Mouse (Mus musculus) testis, adult 2 months (tissue): ENCODE measurements around the gene Cacna1e. TPM values are rescaled to one million over a fixed set of nuclear protein-coding genes. Genes with fewer than 3 reads are reported as not detected.

Source experiments
- H3K27ac ChIP-seq: fragments of 200-500 bp; 2 replicates; pipeline ENCODE4 v1.5.1; 2012; ENCODE audit warnings: low read depth, low read length; ENCODE audit not compliant: control insufficient read depth, insufficient read depth
- H3K27me3 ChIP-seq: fragments of 200-500 bp; 2 replicates; pipeline ENCODE4 v1.6.1; 2012; ENCODE audit warnings: mild to moderate bottlenecking, low read length, moderate library complexity; ENCODE audit not compliant: control insufficient read depth, insufficient read depth
- H3K36me3 ChIP-seq: fragments of 200-500 bp; 2 replicates; pipeline ENCODE4 v1.6.1; 2012; ENCODE audit warnings: mild to moderate bottlenecking, low read length; ENCODE audit not compliant: control insufficient read depth, insufficient read depth
- H3K4me1 ChIP-seq: fragments of 200-500 bp; 2 replicates; pipeline ENCODE4 v1.6.1; 2012; ENCODE audit warnings: low read length; ENCODE audit not compliant: control insufficient read depth, insufficient read depth
- H3K4me3 ChIP-seq: fragments of 200-500 bp; 2 replicates; pipeline ENCODE4 v1.5.1; 2012; ENCODE audit warnings: low read depth, mild to moderate bottlenecking, low read length, moderate library complexity, mixed read lengths; ENCODE audit not compliant: control insufficient read depth
- CTCF ChIP-seq: fragments of 200-500 bp; IDR thresholded peaks from 2 replicates; pipeline ENCODE4 v1.5.1; 2012; ENCODE audit warnings: low read depth, mild to moderate bottlenecking, inconsistent platforms, low read length, moderate library complexity; ENCODE audit not compliant: control insufficient read depth, insufficient read depth, insufficient replicate concordance
- POLR2A ChIP-seq: fragments of 200-500 bp; IDR thresholded peaks from 2 replicates; pipeline ENCODE4 v1.6.1; 2012; ENCODE audit warnings: low read depth, mild to moderate bottlenecking, inconsistent platforms, low read length, moderate library complexity; ENCODE audit not compliant: control insufficient read depth
- polyA plus RNA-seq: library from polyadenylated mRNA; depleted of rRNA; stranded (reverse); fragments of >200 nt; gene quantifications from 2 replicates; pipeline ENCODE4 v1.2.3, GENCODE M21; 2012

Gene Cacna1e
- polyA plus RNA-seq, 1 experiment, result 1.0 TPM

DNA sequence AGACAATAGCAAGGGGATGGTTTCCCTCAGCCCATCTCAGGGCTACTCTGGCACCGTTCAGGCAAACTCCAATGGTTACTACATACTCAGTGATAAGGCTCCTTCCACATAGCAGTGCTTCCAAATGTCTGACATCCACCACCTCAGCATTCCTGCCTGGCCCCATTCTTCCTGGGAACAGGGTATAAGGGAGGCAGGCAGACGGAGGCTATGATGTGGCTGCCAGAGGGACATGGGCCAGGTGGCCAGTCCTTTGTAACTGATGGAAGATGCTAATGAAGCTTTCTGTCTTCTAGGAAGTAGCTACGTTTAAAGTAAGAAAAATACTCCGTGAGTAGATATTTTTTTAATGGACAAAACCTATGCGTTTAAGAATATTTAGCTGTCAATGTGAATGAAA lies 3.7 kb upstream of the Cacna1e start:
- Histone ChIP-seq H3K27ac (no peak overlapping the region), H3K4me3 (no peak overlapping the region), H3K36me3 (no peaks in the 10 kb centered on the region), H3K27me3 (peaks cover 3% of the 10 kb centered on the region; the same call in 1 of the 2 replicates), H3K4me1 (peaks cover 5% of the 10 kb centered on the region)
- TF ChIP-seq CTCF (no peak), POLR2A (no peak)

DNA sequence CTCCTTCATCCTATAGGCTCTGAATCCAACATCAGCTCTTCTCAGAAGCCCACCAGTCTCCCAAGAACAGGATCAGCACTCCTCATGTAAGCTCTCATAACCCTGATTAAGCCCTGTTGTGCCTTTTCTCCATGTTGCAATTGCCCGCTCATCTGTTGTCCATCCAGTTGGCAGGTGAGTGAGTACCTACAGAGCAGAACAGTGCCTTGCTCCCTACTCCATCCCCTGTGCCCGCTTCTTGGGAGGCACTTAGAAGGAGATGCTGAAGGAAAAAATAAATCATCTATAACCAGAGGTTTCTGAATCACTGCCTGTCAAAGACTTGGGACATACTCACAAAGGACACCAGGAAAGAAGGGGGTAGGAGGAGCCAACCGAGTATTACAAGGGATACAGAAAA lies 3.2 kb upstream of the Cacna1e start:
- peaks cover 3% of the 10 kb centered on the region; the same call in 1 of the 2 replicates for H3K27me3 ChIP-seq
- no peak overlapping the region for H3K27ac ChIP-seq
- H3K4me1 ChIP-seq, result peaks cover 5% of the 10 kb centered on the region
- TF ChIP-seq POLR2A (no peak), CTCF (no peak)
- no peaks in the 10 kb centered on the region for H3K36me3 ChIP-seq
- no peak overlapping the region for H3K4me3 ChIP-seq

DNA sequence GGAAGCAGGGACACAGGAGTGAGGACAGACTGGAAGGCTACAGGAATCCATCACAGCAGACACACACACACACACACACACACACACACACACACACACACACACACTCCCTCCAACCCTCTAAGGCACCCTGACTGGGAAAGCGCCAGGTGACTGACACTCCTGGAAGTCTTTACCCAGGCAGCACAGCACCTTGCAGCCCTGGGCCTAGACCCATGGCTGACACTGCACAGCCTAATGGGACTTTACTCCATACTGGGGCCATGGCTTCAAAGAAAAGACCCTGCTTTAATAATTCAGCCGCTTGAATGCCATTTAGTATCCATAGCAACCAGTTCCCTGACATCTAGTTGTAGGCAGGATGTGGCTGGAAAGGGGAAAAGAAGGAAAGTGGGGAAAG lies 2.3 kb upstream of the Cacna1e start:
- Histone ChIP-seq H3K36me3 (no peaks in the 10 kb centered on the region), H3K4me1 (peaks cover 5% of the 10 kb centered on the region), H3K4me3 (no peak overlapping the region), H3K27me3 (peaks cover 3% of the 10 kb centered on the region; the same call in 1 of the 2 replicates), H3K27ac (no peak overlapping the region)
- TF ChIP-seq CTCF, result no peak
- TF ChIP-seq POLR2A, result no peak

DNA sequence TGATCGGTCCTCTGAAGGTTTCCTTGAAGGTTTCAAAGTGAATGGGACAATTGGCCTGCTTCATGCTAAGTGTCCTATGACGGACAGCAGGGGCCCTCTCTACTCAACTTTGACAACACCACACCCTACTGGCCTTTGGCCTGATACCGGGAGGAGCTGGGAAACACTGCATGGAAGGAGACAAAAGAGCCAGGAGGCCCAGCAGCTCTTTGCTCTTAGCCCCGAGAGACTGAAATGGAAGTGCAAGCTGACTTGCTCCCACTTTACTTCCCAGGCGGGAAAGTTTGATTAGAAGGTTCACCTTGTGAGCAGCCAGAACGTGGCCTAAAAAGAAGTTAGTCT lies 877 bp upstream of the Cacna1e start:
- no peak overlapping the region for H3K27ac ChIP-seq
- TF ChIP-seq CTCF (no peak), POLR2A (no peak)
- H3K4me3 ChIP-seq, result no peak overlapping the region
- peaks cover 5% of the 10 kb centered on the region for H3K4me1 ChIP-seq
- peaks cover 3% of the 10 kb centered on the region; the same call in 1 of the 2 replicates for H3K27me3 ChIP-seq
- no peaks in the 10 kb centered on the region for H3K36me3 ChIP-seq

DNA sequence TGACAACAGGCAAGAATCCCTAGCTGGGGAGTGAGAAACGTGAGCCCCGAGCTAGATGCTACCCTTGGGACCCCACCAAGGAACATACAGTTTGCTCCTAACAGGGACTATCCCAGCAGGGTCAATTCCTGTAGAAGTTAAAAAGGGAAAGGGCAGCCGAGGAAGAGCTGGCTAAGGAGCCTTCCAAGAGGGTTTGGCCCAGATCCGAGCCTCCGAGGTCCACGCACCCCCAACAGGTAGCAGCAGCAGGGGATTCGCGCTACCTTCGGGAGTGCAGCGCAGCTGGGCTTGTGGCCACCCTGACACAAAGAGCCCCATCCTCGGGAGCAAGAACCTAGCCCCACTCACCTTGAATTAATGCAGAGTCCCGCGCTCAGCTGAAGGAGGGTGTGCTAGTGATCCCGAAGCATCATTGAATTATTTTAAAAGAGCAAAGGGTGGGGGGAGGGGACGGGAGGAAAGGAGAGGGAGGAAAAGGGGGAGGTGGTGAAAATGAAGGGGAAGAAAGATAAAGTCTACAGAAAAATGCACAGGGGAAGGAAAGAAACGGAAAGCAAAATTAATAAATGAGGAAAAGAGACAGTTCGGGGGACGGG lies 607 bp downstream of the Cacna1e start:
- no peak overlapping the region for H3K4me3 ChIP-seq
- no peak overlapping the region for H3K27ac ChIP-seq
- H3K36me3 ChIP-seq, result no peaks in the 10 kb centered on the region
- H3K27me3 ChIP-seq, result peaks cover 3% of the 10 kb centered on the region; the same call in 1 of the 2 replicates
- H3K4me1 ChIP-seq, result peaks cover 5% of the 10 kb centered on the region
- no peak for TF ChIP-seq POLR2A
- no peak for TF ChIP-seq CTCF

DNA sequence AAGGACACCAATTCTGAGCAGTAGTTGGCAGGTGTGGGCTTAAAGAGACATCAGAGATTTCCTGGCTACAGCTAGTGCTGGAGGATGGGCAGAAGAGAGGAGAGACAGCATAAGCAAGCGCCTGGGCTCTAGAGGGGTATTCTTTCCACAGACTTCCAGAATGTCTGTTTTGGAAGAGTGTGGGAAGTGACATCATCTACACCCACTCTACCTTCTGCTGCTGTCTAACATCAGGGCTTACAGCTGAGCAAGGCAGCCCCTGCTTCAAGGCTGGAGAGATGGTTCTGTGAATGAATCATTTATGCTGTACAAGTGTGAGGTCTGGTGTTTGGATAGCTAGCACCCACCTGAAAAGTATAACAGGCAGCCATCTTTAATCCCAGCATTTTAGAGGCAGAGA lies 18.3 kb downstream of the Cacna1e start:
- no peaks in the 10 kb centered on the region for H3K27me3 ChIP-seq
- no peak overlapping the region for H3K27ac ChIP-seq
- no peaks in the 10 kb centered on the region for H3K4me1 ChIP-seq
- no peaks in the 10 kb centered on the region for H3K36me3 ChIP-seq
- H3K4me3 ChIP-seq, result no peak overlapping the region
- TF ChIP-seq POLR2A (no peak), CTCF (no peak)

DNA sequence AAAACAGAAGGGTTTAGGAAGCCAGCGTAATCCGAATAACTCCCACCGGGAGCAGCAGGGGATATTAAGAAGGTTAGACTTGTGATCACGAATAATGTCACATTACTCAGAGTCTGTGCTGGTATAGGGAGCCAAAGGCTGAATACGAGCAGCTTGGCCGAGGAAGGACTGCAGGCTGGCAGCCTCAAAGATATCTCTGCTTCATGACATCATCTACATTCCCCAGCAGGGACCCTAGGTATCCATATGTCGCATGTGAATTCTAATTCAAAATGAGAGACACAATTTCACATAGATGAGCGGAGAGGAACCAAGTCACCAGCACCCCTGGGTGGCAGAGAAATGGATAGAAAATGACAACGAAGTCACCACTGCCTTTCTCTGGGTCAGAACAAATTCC lies 22.9 kb downstream of the Cacna1e start:
- H3K36me3 ChIP-seq, result no peaks in the 10 kb centered on the region
- H3K4me1 ChIP-seq, result no peaks in the 10 kb centered on the region
- H3K4me3 ChIP-seq, result no peak overlapping the region
- H3K27me3 ChIP-seq, result no peaks in the 10 kb centered on the region
- TF ChIP-seq CTCF (no peak), POLR2A (no peak)
- H3K27ac ChIP-seq, result no peak overlapping the region

DNA sequence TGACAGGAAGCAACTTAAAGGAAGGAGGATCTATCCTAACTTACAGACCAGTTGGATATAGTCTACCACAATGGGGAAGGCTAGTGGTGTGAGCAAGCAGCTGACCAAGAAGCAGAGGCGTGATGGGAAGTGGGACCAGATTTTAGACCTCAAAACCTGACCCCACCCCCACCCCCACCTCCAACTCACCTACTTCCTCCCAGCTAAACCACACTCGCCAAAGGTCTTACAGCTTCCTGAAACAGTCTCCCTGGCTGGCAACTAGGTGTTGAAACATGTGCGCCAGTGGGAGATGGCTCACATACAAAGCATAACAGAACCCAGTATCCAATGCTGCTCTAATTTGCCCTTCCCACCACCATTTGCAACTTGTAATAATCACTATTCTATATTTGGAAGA lies 29.7 kb downstream of the Cacna1e start:
- Histone ChIP-seq H3K27me3 (no peaks in the 10 kb centered on the region), H3K27ac (no peak overlapping the region), H3K4me1 (no peaks in the 10 kb centered on the region), H3K4me3 (no peak overlapping the region), H3K36me3 (no peaks in the 10 kb centered on the region)
- TF ChIP-seq CTCF (no peak), POLR2A (no peak)
